Mouse (Mus musculus) kidney, adult 18-20 months (tissue): Measurements from ENCODE around the gene Mst1r.
A peak's percentile ranks its signal among the peaks of the same experiment; 100 is the strongest.

ENCODE experiments used
- DNase-seq: peaks from one replicate; pipeline ENCODE4 v3.0.0; 2021

Mst1r gene

DNA sequence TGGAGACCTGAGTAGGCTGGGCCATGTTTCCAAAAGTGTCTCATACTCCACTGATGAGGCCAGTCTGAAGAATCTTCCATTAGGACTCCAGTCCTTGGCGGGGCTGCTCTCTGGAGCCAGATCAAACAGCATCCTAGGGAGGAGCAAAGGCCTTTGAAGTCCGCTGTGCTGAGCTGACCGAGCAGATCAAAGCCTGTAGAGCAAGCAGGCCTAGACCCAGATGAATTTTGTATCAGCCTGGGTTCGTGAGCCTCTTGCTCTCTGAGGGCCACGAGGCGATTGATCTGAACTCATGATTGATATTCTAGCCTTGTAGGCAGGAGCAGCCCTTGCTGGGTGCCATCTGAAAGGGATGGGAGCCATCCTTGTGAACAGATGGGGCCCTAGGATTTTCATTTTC is 53.2 kb downstream of the Mst1r start:
- DNase-seq = no peak

DNA sequence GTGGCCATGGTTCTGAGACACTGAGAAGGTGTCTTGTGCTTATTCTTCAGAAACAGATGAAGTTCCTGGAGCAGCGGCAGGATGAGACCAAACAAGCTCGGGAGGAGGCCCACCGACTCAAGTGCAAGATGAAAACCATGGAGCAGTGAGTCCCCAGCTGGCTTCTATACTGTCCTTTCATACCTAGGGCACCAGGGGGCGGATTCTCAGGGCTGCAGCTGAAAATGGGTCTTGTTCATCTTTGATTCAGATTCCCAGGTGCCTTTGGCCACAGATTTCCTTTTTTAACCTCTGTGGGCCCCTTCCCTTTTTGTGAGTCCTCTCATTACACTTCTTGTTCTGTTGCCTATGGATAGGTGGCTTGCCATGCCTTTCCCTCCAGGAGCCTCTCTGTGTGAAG is 54.3 kb downstream of the Mst1r start:
- DNase-seq = no peak

- DNase-seq = no peak
Measured at GRCm38 (mm10) chr9:107961351-107961762, 54.7 kb downstream of the Mst1r start.

GRCm38 (mm10) chr9:107961881-107962280 is 55.2 kb downstream of the Mst1r start:
- no peak for DNase-seq

DNA sequence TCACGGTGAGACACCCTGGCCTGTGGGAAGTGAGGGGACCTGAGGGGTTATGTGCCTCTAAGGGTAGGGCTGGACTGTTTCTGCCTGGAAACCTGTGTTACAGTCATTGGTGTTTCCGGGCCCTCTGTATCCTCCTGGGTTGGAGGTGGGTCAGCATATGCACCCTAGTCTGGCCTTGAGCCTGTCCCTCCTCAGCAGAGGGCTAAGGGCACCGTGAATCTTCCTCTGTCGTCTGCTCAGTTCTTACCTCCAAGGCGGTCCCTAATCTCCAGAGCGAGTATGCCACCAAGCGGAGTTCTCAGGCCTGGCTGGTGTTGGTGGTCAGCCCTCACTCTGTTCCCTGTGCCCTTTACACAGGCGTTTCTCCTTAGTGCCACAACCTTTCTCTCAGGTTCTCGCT is 56.2 kb downstream of the Mst1r start:
- DNase-seq = no peak

- DNase-seq = peak; percentile 78
Measured at GRCm38 (mm10) chr9:107963700-107964099, 57.0 kb downstream of the Mst1r start.

- no peak for DNase-seq
Measured at GRCm38 (mm10) chr9:107964681-107965080, 58.0 kb downstream of the Mst1r start.

DNA sequence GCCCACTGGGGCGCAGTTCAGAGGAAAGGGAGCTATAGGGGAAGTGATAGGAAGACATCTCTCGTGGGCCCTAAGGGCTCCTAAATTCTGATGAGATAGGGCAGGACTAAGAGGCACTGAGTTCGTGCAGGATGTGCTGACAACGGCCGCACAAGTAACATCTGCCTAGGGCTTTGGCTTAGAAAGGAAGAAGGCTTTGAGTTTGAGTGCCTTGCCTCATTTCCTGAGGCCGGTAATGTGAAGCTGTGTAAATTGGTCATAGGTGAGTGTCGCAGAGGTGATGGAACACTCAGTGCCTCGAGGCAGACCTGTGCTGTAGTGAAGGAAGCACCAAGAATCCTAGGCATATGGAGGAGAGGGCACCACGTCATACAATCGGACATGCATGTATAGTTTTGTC is 60.0 kb downstream of the Mst1r start:
- no peak for DNase-seq

DNA sequence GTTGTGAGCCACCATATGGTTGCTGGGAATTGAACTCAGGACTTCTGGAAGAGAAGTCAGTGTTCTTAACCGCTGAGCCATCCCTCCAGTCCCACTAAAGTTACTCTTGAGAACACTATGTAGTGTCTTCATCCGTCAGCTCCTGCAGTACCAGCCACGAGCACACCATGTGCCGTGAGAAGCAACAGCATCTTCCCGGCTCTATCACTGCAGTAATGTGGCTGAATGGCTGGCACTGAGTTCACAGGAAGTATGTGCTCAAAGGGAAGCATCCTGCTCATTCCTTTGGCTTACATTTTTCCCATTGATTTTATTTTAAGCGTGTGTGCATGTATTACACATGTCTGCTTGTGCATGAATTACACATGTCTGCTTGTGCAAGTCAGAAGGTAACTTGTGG is 60.8 kb downstream of the Mst1r start:
- no peak for DNase-seq

DNA sequence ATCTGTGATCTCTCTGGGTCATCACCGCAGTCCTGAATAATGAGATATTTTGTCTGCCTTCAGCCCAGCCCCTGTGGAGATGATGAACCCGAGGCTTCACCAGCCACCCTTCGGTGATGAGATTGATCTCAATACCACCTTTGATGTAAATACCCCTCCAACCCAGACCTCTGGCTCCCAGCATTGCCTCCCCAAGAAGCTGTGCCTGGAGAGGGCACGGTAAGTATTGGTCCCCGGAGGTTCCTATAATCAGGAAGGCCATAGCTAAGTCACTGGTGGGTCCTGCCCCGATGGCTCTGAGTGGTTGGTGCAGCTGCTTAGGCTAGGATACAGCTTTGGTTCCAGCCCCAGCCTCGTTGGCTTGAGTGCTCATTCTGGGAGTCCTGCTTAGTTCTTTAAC is 61.9 kb downstream of the Mst1r start:
- DNase-seq = no peak
